Mouse (Mus musculus) lung, adult 2 months (tissue): Measurements from ENCODE around the gene Alppl2.

Source experiments
- CTCF ChIP-seq: fragments of 200-500 bp; IDR thresholded peaks from 2 replicates; pipeline ENCODE4 v1.5.1; 2011; ENCODE audit warnings: mild to moderate bottlenecking, low read length, control low read depth; ENCODE audit not compliant: insufficient read depth
- POLR2A ChIP-seq: fragments of 200-500 bp; IDR thresholded peaks from 2 replicates; pipeline ENCODE4 v1.6.1; 2011; ENCODE audit warnings: low read depth, mild to moderate bottlenecking, control low read depth, low read length, borderline replicate concordance; ENCODE audit errors: extremely low read depth

DNA sequence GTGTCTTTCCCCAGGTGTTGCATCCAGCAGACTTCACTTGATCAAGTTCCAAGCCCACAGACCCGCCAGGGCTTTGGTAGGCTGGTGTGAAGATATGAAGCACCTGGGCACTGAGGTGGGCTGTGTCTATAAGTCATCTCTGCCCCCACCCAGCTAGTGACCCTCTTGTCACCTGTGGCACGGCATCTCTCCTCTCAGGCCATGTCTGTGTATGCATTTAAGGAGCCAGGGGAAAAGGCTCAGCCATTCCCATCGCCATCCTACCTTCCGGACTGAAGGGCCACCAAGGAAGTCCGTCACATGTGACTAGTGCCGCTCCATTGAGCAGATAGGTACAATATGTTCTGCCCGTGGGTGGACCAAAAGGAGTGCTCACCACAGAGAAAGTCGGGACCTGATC is 5.9 kb upstream of the Alppl2 start:
- TF ChIP-seq CTCF (no peak), POLR2A (no peak)
